Mouse (Mus musculus) left cerebral cortex, adult 18-20 months (tissue): Measurements from ENCODE around the gene Prim2. TPM values are rescaled to one million over a fixed set of nuclear protein-coding genes. Genes with fewer than 3 reads are reported as not detected.

ENCODE experiments used
- DNase-seq, 2 experiments: peaks; one replicate each; pipeline ENCODE4 v3.0.0; 2021 to 2022; ENCODE audit warnings: low spot score in 2 of 2, mixed read lengths in 1 of 2
- total RNA-seq, 2 experiments: library from RNA; stranded (reverse); gene quantifications; 2 replicates each; pipeline ENCODE4 v1.2.3; 2021

Prim2 gene
- total RNA-seq, 2 experiments from 2014 or later: 6.7 to 6.9 TPM

DNA sequence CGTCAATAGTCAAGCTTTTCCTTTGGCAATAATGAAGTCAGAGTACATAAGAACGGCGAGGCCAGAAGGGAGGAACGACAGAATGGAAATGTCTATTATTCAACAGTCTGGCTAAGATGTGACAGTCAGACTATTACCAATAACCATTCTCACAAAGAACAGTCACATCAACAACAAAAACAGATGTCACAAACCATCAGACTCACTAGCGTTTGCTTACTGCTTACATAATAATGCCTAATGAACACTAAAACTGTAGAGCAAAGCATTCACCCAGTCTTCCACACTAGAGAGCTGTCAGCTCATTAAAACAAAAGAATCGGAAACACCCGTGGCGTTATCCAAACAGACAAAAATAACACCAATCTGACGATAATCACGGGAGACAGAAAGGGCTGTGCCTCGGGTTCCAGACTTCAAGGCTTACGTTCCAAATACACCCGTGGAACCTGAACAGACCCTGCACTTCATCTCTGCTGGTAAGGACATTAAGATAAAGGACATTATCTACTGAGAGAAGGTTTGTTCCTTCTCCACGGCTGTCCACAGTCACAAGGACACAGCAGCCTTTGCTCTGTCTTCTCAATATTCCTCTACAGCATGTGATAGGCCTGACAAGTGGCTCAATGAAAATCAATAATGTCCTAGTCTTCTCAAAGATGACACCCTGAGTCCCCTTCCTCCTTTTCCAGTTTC is 59.4 kb downstream of the Prim2 start:
- no peak for DNase-seq

DNA sequence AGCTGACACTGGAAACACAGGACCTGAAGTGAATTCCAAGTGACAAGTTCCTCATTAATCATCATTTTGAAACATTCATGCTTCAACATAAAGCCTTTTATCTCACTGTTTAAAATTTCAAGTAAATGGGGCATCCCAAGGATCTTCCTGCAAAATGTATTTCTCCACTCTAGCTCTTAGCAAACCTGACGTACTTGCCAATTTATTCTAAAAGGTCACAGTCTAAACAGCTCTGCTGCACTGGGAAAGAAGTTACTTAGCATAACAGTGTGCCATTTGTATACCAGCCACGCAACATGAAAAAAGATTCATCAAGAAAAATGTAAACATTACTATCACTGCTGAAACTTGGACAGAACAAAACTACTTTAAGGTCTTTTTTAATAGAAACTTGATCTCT is 61.5 kb downstream of the Prim2 start:
- no peak for DNase-seq

DNA sequence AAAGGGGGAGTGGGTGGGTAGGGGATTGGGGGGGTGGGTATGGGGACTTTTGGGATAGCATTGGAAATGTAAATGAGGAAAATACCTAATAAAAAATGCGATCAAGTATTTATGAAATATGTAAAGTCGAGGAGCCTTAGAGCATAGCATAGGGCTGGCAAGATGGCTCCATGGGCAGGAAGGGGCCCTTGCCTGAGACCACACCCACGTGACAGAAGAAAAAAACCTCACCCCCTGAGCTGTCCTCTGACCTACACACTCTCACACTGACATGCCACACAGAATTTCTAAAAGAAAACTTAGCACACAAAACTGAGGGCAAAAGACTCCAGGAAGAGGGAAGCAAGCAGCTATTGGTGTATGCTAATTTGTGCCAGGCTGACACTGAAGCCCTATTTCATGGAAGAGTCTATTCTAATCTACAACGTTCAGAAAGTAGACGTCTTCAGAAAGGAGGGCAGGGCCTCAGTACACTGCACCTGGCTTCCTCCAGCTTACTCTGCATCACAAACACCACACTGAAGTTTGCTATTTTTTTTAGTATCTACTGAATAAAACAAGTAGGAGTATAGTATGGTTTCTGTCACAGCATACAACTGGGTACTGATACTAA is 65.4 kb downstream of the Prim2 start:
- DNase-seq: no peak

DNA sequence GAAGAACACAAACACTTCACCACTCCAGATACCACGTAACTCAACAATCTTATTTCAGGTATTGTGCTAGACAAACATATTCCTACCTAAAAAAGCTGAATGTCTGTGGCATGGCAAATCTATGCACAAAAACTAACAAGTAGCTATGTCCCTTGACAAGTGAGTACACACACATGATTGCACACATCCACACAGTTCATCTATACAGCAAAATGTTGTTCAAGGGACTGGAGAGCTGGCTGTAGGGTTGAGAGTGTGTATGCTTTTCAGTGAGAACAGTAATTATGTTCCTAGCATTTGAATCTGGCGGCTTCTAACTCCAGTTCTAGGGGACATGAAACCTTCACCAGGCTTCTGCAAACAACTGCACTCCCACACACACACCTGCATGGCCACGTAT is 69.9 kb downstream of the Prim2 start:
- DNase-seq: no peak

DNA sequence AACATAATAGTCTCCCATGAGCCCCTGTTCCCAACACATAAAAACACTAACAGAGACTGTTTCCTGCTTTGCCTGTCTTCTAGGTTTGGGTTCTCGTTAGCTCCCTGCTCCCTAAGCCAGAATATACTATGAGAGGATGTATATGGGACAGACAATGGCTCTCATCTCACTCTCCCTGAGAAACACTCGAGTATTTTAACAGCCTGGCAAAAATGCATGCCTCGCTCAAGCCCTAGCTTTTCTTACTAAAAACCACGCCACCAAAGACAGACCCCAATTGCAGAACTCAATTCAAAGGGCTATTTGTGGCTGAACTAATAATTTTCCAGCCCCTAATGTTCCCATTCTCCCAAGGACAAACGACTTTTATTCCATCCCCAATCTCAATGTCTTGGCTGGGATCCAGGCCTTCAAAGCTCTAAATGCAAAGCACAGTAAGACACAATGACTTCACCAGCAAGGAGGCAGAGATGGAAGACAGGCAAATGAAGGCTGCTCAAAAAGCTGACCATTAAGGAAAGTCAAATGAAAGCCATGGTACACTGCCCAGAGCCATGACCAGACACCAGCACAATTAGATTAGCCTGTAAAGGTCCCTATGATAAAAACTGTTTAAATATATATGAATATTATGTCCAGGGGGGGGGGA is 70.5 kb downstream of the Prim2 start:
- DNase-seq: no peak

DNA sequence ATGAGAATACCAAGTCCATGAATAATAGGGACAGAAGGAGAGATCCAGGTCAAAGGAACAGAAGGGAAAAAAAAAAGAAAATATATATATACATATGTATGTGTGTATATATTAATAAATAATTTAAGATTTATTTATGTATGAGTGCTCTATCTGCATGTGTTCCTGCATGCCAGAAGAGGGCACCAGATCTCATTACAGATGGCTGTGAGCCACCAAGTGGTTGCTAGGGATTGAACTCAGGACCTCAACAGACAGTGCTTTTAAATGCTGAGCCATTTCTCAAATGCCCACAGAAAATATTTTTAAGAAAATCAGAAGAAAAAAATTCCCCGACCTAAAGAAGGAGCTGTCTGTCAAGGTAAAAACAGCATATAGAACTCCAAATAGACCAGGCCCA is 72.6 kb downstream of the Prim2 start:
- DNase-seq: no peak

DNA sequence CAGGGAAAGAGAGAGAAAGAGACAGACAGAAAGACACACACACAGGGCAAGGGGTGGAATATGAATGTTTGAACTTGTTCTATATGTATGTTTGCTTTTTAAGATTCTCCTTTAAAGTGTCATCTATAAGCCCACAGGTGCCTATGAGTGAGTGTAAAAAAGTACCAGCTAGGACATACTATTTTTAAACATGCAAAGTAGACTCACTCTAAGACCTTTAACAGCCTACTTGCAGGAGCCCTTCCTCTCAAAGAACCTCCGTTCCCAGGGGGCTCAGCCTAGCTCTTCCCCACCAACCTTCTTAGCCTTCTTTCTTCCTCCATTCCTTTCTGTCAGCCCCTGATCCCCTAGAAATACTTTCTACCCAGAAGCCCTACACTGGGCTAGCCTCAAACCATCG is 73.7 kb downstream of the Prim2 start:
- no peak for DNase-seq

DNA sequence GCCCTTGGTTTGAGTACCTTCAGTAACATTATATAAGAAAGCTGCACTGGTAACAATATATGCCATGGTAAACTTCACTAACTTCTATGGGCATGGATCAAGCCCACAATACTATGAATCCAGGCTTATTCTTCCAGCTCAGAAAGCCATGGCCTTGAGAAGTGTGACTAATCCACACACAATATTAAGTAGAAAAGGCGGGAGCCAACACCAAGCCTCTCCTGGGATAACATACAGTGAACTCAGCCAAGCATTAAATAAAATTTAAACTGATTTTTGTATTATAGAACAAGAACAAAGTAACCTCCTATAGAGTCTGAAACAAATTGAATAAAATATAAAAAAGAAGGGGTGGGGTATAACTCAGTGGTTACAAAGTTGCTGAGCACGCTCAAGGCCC is 74.6 kb downstream of the Prim2 start:
- no peak for DNase-seq

DNA sequence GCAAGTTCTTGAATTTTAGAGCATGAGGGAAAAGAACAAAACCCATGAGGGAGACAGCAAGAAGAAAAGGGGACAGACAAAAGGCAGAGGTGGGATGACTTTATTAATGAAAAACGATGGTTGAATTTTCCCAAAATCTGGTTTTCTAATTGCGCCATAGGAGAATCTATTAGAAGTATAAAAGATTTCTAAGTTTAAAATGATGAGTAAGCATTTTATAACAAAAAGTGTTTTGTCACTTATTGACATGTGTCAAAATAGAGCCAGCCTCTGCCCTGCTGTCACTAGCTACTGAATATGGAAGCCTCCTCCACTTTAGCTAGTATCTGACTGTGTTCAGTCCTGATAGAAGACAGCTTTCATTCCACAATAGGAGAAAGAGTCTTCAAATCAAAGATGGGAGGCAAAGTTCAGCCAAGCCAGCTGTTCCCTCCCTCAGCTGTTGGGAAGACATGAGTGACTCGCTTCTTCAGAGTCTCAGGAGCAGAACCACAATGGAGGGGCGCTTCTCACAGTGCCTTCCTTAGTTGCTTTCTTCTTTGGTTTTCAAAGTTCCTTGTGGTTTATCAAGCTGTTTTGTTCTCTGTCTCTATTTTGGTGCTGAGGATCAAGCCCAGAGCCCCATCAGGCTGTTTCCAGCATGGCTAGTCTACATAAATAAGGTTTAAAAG is 75.7 kb downstream of the Prim2 start:
- DNase-seq: no peak

DNA sequence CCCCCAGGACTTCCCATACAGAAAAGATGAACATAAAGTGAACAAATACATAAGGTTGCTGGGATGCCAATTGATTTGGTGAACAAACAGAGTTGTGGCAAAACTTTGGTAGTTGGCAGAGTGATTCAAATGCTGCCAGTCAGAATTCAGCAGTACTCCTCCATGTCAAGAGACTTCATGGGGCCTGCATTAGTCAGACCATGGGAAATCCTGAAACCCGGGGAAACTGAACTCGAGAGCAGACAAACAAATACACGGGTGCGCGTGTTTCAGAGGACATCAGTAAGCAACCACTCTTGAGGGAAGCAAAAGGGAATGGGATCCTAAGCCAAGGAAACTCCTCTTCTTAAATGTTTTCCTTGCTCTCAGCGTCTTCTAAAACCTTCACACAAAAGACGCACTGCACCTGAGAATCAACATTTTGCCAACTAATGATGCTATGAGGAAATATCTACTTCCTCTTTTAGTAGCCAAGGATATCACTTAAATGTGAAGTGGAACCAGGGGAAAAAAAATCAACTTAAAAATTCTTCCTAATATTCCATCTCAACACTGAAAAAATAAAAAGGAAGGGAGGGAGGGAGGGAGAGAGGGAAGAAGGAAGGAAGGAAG is 77.5 kb downstream of the Prim2 start:
- DNase-seq: no peak

DNA sequence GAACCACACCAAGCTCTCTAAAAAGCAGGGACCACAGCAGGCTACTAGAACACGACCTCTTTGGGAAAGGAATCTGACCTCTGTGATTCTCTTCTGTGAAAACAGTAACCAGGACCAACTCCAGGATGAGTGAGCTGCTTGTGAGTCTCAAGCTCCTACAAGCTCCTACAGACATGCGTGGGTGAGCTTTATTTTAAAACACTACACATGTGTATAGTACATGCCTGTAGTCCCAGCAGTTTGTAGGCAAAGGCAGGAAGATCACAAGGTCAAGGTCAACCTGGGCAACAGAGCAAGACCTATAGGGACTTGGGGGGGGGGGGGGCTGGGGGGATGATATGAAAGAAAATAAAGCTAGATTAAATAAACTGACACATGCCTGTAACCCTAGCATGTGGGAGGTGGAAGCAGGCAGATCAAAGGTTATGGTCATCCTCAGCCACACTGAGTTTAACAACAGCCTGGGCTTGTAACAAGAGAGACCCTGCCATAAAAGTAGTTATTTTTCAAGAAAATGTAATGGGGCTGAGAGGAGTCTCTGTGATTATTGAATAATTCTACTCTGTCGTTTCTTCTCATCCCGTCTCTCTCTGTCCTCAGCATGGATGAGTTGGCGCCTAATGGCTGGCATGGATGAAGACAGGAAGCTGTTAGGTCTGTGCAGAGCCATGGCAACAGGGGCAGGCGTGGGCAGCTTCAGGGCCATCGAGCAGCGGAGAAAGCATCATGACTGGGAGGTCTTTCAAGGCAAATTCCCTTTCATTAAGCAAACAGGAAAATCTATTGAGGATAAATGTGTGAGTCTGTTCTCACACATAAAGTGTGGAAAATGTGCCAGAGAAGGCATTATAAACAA is 78.8 kb downstream of the Prim2 start:
- DNase-seq: no peak

DNA sequence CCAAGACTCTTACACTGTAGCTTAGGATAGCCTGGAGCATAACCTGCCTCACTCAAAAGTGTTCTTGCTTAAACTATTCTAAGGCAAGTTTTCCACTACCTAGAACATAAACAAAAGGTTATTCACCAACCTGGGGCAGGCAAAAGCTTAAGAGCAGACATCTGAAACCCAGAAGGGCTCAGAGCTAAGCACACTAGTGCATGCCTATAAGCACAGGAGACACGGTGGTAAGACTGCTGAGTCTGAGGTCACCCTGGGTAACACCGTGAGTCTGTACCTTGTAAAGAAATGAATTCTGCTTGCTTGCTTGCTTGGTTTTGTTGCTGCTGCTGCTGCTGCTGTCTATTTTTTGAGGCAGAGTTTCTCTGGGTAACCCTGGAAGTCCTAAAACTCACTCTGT is 80.1 kb downstream of the Prim2 start:
- DNase-seq: no peak

DNA sequence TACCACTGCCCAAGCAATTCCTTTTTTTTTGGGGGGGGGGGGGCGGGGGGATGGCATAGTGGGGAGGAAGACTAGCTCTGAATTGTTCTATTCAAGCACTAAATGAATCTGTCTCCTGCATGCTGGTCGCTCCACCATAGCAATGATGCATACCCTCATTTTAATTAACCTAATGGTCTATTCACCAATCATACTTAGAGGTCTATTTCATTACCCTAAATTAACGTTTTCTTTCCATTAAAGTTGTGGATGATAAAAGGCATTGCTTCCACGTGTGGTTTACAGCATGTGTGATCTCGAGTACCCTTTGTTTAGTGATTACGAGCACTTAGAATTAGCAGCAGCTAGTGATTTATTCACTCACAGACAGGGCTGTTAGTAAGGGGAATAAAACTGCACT is 81.0 kb downstream of the Prim2 start:
- no peak for DNase-seq

DNA sequence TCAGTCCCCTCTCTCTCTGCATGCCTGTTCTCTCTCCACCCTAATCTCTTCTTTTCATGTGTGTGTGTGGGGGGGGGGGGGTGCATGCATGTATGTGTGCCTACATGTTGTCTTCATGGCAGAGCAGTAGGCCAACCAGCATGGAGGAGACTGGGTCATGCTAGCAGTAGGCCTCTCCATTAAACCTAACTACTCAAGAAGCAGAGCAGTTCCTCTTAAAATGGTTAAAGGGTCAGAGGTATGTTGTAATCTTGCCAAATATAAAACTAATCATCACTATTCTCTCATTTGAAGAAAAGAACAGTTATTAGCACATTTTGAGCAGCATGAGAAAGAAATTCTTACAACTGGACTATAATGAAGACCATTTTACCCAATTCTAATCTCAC is 85.0 kb downstream of the Prim2 start:
- DNase-seq: no peak

DNA sequence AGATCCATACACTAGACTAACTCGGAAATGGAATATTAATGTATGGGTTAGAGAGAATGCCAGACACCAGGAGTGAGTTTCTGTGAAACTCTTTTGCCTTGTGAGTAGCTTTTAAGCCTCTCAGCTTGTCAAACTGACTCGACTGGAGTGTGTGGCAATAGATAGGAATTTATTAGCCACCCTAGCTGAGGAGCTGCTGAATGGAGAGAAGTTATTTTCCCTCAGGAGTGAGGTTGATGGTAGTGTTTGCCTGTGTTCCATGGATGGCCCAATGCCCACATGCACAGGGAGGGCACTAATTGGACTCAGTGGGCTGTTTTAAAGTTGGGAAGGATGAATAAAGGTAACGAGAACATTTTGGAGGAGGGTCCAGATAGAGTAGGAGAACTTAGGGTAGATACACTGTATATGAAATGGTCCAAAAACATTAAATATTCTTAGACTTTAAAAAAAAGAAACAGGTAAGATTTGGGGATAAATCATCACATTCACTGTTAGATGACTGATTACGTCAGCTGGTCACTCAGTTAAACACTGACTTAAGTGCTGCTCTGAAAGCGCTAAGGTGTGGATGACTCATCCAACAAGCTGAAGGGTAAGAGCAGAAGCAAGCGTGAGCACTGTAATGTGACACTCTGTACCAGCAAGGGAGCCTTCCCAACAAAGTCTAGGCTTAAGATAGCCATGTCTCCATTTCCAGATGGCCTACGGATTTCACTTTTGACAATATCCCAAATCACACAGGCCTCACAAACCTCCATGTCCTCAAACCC is 85.6 kb downstream of the Prim2 start:
- DNase-seq: no peak

DNA sequence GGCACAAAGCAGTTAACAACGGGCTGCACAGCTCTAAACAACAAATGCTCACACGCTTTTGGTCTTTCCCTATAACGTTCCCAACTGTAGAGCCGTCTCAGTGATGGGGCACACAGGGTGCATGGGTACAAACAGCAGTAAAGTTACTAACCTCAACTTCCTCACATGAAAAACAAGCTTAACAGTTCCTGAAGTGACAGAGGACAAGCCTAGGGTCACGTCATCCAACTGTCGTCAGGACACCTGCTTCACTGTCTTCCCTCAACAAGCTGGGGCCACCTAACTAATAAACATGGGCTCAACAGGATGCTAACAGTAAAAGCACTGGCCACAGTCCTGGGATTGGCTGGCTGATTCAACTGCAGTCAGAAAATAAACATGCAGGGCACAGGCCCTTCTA is 91.0 kb downstream of the Prim2 start:
- DNase-seq: no peak

DNA sequence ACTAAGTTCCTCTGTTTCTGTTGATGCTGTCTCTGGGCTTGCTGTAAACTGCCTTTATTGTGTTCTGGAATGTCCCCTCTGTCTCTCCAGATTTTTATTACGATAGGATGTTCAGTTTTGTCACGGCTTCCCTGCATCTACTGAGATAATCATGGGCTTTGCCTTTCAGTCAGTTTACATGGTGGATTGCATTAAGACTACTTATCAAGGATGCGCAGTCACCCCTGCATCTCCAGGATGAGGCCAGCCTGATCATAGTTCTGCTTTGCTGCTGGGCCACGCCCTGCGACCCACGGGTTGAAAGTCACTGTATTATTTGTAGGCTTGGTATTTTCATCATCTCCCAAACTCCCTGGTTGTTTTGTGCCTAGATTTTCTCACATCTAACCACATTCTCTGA is 95.1 kb downstream of the Prim2 start:
- no peak for DNase-seq

DNA sequence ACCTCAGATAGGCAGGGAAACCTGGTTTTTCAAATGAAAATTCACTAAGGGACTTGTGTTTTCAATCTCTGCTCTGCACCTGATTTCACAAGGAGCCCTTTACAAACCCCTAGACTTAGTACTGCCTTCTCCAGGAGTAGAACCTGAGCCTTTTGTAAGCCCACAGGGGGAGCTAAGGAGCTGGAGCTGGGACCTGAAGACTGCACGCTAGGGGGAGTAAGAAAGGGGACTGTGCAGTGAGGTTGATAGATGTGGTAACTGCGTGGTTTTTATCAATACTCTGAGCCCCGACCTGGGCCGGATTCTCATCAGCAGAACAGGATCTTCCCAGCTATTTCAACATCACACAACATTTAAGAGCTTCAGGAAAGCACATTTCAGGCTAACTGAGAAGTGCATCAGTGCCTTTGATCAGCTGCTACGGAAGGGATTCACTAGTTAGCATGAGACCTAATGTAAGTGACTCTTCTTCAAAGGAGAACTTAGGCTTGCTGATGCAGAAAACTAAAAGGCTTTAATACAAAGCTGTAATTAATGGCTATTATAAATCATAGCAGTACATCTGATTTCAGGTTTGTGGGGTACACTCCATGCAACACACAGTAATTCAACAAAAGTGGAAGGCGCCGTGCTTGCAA is 103.7 kb downstream of the Prim2 start:
- DNase-seq: no peak

DNA sequence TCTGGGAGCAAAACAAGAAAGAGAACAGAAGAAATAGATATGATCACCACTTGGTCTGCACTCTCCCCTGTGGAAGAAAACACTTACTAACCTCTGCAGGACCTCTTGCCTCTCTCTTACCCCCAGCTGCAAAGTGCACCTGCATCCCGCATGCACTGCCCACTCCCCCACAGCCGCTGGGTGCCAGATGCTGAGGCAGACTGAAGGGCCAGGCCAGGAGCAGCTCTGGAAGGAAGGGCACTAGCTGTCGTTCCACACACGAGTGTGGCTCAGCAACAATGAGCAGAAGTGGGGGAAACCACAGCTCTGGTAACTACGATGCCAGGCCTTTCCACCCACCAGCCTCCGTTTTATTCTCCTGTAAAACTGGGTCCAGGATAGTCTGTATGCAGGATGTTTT is 105.6 kb downstream of the Prim2 start:
- DNase-seq: no peak

DNA sequence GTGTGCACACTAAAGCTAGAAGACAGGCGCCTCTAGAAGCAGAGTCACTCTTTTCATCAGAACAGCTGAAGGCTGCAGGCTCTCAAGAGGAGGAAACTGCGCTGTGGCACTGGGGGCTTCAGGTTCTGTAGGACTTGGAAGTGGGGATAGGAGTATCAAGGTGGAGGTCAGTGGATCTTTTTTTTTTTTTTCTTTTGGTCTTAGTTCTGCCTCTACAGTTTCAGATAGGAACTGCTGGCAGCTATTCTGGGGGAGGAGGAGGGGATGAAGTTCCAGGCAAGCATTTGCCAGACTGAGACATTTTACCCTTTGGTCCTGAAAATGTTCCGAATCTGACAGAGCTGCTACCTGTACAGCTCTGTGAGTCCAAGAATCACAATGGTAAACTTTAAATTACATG is 106.0 kb downstream of the Prim2 start:
- DNase-seq: no peak
